Mouse (Mus musculus): ENCODE measurements around the gene Ntpcr. TPM values are rescaled to one million over a fixed set of nuclear protein-coding genes. Genes with fewer than 3 reads are reported as not detected.

The Ntpcr gene
- 29.5 and 30.1 TPM in 2 replicates for polyA plus RNA-seq (2012; rRNA removed)

DNA sequence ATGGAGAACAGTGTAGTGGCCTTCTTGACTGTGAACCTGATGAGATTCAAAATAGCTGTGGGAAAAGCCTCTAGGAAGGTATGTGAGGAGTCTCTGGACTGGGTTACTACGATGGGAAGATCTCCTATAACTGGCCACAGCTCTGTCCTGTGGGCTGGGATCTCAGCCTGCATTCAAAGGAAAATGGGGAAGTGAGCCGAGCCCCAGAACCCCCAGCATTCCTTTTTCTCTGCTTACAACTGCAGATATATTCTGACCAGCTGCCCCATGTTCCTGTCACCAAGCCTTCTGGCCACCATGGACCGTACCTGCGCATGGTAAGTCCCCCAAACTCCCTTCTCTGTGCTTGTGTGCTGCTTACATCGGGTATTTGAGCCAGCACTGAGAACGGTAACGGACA, at the start of gene Ntpcr:
Gene Ntpcr (plus strand): TSS at position 218 of the 400 bp plus-strand sequence.

Other genes with a start within 250 kb of the Ntpcr start
- gene Sipa1l2, start 160.2 kb upstream of the Ntpcr start, polyA plus RNA-seq (2012; rRNA removed), result 37.7 and 42.5 TPM in 2 replicates
- 4.2 and 4.4 TPM in 2 replicates for gene Map10, start 60.1 kb upstream of the Ntpcr start, polyA plus RNA-seq (2012; rRNA removed)
- gene Pcnx2, start 168.4 kb downstream of the Ntpcr start, polyA plus RNA-seq (2012; rRNA removed), result 9.5 and 9.8 TPM in 2 replicates
- gene Map3k21, start 180.5 kb downstream of the Ntpcr start, polyA plus RNA-seq (2012; rRNA removed), result 0.49 and 0.68 TPM in 2 replicates

Measured in central nervous system, embryonic 14 days (tissue).